Mouse (Mus musculus): Measurements from ENCODE around the gene Osbpl2.
A peak's percentile ranks its signal among the peaks of the same experiment; 100 is the strongest.

GRCm38 (mm10) chr2:180098167-180098566, 20.9 kb upstream of the Osbpl2 start:
- TF ChIP-seq CTCF (IDR thresholded peaks at IDR 0.05; ENCODE audit: borderline replicate concordance, extremely low read depth, insufficient read depth, insufficient read length) (peak; percentile 13; the same call in 1 of the 2 replicates), POLR2A (IDR thresholded peaks at IDR 0.05; ENCODE audit: borderline replicate concordance, extremely low read depth, insufficient read depth, insufficient read length, poor library complexity, severe bottlenecking) (no peak)
